Mouse (Mus musculus): Measurements from ENCODE around the gene Bcl2.

- TF ChIP-seq CTCF (IDR thresholded peaks at IDR 0.05; ENCODE audit: low read depth, low read length) (no peak), TAL1 (conservative IDR thresholded peaks at IDR 0.05; ENCODE audit: low read depth, low read length) (no peak), POLR2AphosphoS5 (IDR thresholded peaks at IDR 0.05; ENCODE audit: insufficient replicate concordance, low read depth, low read length) (no peak), GATA1 (IDR thresholded peaks at IDR 0.05; ENCODE audit: borderline replicate concordance, low read length) (no peak)
These were observed 124.9 kb downstream of the Bcl2 start for GRCm38 (mm10) chr1:106589141-106589540.

All from G1E (cell line).